Mouse (Mus musculus) heart, embryonic 16.5 days (tissue): Measurements from ENCODE around the gene Dab2. TPM values are rescaled to one million over a fixed set of nuclear protein-coding genes. Genes with fewer than 3 reads are reported as not detected.

ENCODE experiments used
- ATAC-seq: fragments of 200-750 bp; cut with Nextera tagmentation; replicated peaks from 2 replicates; pipeline ENCODE4 v1.8.0; 2017; ENCODE audit warnings: moderate number of reproducible peaks; ENCODE audit not compliant: insufficient read depth, low FRiP score; ENCODE audit errors: extremely low read depth
- H3K27ac ChIP-seq: fragments of 300-500 bp; sonication (generic); 2 replicates; pipeline ENCODE4 v1.5.1; 2014; ENCODE audit warnings: mild to moderate bottlenecking, low read length, control low read depth, moderate library complexity
- H3K27me3 ChIP-seq: fragments of 300-500 bp; sonication (generic); 2 replicates; pipeline ENCODE4 v1.6.1; 2014; ENCODE audit warnings: low read length, mixed read lengths; ENCODE audit not compliant: control insufficient read depth, insufficient read depth
- H3K36me3 ChIP-seq: fragments of 300-500 bp; sonication (generic); 2 replicates; pipeline ENCODE4 v1.6.1; 2014; ENCODE audit not compliant: control insufficient read depth, insufficient read depth
- H3K4me1 ChIP-seq: fragments of 300-500 bp; sonication (generic); 2 replicates; pipeline ENCODE4 v1.6.1; 2014; ENCODE audit warnings: low read length, mixed read lengths; ENCODE audit not compliant: control insufficient read depth, insufficient read depth
- H3K4me2 ChIP-seq: fragments of 300-500 bp; sonication (generic); 2 replicates; pipeline ENCODE4 v1.6.1; 2014; ENCODE audit warnings: low read depth, mild to moderate bottlenecking, control low read depth, low read length
- H3K4me3 ChIP-seq: fragments of 300-500 bp; sonication (generic); 2 replicates; pipeline ENCODE4 v1.5.1; 2014; ENCODE audit warnings: mild to moderate bottlenecking, control low read depth, low read length
- H3K9ac ChIP-seq: fragments of 300-500 bp; sonication (generic); 2 replicates; pipeline ENCODE4 v1.6.1; 2014; ENCODE audit warnings: low read length, control low read depth
- H3K9me3 ChIP-seq: fragments of 300-500 bp; sonication (generic); replicated peaks from 2 replicates; pipeline ENCODE4 v1.6.1; 2016; ENCODE audit warnings: low read length; ENCODE audit not compliant: control insufficient read depth
- WGBS: fragments of 180-500 bp; shearing (Covaris S2); extraction: QIAGEN DNeasy Blood & Tissue Kit; methylation state at CpG from one replicate; pipeline ENCODE4 v1.1.7; 2014; 5-methylcytosine and 5-hydroxymethylcytosine counted together
- polyA plus RNA-seq: library from polyadenylated mRNA; unstranded; fragments of >200 nt; fragmentation: Nextera tagmentation; extraction: Ambion mirVana; gene quantifications from 2 replicates; pipeline ENCODE4 v1.2.1, GENCODE M21; 2015

Gene Dab2
- polyA plus RNA-seq, 1 experiment from 2014 or later: 27.3 TPM

DNA sequence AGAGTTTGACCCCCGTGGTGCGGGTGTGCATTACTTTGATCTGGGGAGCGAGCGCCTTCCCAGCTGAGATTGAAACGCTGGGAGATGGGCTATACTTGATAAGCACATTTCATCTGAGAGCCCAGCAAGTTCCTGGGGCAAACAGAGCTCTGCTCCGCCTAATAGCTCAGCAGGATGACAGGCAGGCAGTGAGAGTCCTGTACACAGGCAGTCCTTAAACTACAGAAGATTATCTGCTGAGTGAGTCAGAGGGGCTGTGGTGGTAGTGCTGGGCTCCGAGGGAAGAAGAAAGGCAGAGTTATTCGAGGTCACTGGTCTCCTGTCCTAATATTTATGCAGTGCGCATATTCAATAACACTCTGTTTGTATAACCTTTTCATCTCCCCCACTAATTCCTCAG, 149.3 kb downstream of the Dab2 start:
- H3K4me2 ChIP-seq: no peak overlapping the region
- ATAC-seq: peak; percentile 45; the same call in 1 of the 2 replicates

DNA sequence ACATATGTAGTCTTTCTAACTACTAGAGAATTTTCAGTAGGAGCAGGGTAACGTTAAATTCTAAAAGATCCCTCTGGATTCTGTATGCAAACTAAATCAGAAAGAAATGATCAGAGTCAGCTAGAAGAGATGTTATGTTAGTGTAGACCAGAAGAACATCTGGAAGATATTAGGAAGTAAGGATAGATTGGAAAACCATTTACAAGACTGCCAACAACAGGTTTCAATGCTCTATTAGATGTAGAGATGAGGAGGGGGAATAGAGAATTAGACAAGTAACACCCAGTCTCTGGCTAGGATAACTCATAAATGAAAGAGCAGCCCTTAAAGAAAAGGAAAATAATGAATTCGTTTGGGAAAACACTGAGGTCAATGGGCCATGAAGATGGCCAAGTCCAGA, 154.9 kb downstream of the Dab2 start:
- no peak for ATAC-seq
- no peak overlapping the region for H3K4me3 ChIP-seq
- H3K27ac ChIP-seq: no peak overlapping the region
- no peaks in the 10 kb centered on the region for H3K9me3 ChIP-seq
- no peak overlapping the region for H3K4me2 ChIP-seq
- 70% methylated on average over 2 of the region's 2 CpGs for WGBS
- no peak overlapping the region for H3K9ac ChIP-seq
- H3K27me3 ChIP-seq: no peaks in the 10 kb centered on the region
- no peaks in the 10 kb centered on the region for H3K36me3 ChIP-seq
- no peaks in the 10 kb centered on the region for H3K4me1 ChIP-seq

More for the DNA sequence above, 149.3 kb downstream of the Dab2 start:
- Histone ChIP-seq H3K9ac (no peak overlapping the region), H3K9me3 (no peaks in the 10 kb centered on the region), H3K27ac (no peak overlapping the region), H3K27me3 (no peaks in the 10 kb centered on the region), H3K4me3 (no peak overlapping the region), H3K36me3 (no peaks in the 10 kb centered on the region), H3K4me1 (0 out of 2 replicates have a peak, but pooled peaks cover 2% of the 10 kb centered on the region)
- 20% methylated on average over 9 of the region's 9 CpGs for WGBS

DNA sequence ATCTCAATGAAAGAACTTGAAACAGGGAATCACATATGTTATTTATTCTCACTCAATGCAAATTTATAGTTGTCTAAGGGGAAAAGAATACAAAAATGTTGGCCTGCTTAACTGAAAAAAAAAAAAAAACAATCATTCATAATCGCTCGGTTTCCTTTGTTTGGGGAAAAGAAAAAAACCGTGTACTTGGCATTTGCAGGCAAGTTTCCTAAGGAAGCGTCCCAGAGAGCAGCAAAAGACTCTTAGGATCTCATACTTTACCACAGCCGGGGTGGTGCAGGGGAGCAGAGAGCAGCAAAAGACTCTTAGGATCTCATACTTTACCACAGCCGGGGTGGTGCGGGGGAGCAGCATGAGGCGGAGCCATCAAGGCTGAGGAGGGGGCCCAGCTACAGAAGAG, 161.8 kb downstream of the Dab2 start:
- Histone ChIP-seq H3K4me2 (no peak overlapping the region), H3K27ac (no peak overlapping the region), H3K27me3 (no peaks in the 10 kb centered on the region)

DNA sequence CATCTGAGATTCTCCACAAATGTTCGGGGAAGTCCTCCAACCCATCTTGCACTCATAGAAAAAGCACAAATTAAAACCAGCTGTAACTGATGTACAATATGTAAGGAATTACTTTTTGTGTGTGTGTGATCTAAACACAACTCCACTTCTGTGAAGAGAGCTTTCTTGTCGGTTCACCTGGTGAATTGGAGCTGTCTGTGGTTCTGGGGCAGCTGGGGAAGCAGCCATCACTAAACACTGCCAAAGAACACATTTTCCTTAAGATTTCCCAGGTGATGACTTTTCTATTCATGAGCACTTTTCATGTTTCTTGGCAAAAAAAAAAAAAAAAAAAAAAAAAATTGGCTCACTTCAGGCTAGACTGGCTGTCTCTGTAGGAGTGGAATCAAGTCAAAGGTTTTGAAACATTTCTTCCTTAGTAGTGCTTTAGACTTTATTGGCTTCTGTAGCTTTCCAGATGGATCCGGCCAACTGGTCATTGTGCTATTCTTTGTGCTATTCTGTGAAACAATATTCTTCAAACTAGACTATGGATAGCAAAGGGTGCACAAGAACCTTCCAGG, 163.9 kb downstream of the Dab2 start:
- 76% methylated on average over 3 of the region's 3 CpGs for WGBS
- no peak overlapping the region for H3K9ac ChIP-seq
- no peaks in the 10 kb centered on the region for H3K27me3 ChIP-seq
- H3K4me1 ChIP-seq: no peaks in the 10 kb centered on the region
- H3K4me3 ChIP-seq: no peak overlapping the region
- H3K36me3 ChIP-seq: no peaks in the 10 kb centered on the region
- no peak overlapping the region for H3K4me2 ChIP-seq
- H3K9me3 ChIP-seq: no peaks in the 10 kb centered on the region
- ATAC-seq: no peak
- no peak overlapping the region for H3K27ac ChIP-seq

More for the DNA sequence above, 161.8 kb downstream of the Dab2 start:
- no peak for ATAC-seq
- H3K4me1 ChIP-seq: no peaks in the 10 kb centered on the region
- no peaks in the 10 kb centered on the region for H3K9me3 ChIP-seq
- H3K9ac ChIP-seq: no peak overlapping the region
- H3K4me3 ChIP-seq: no peak overlapping the region
- 53% methylated on average over 8 of the region's 8 CpGs for WGBS
- H3K36me3 ChIP-seq: no peaks in the 10 kb centered on the region

DNA sequence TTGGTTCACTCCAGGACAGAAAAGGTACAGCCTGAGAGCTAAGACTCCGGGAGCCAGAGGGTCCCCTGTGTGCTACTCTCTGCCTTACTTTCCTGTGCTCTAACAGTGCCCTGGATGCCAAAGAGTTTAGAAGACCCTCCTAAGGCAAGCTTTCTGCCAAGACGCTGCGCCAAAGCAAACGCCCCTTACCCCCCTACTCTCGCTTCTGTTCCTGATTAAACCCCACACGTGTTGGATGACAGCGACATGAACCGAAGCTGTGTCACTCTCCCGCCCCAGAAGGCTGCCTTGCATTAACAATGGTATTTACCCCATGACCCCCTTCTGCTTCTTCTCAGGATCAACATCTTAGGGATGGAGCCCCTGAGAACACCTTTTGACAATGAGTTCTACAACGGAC, 167.4 kb downstream of the Dab2 start:
- no peaks in the 10 kb centered on the region for H3K36me3 ChIP-seq
- 62% methylated on average over 10 of the region's 10 CpGs for WGBS
- no peak overlapping the region for H3K4me3 ChIP-seq
- no peak overlapping the region for H3K9ac ChIP-seq
- H3K4me1 ChIP-seq: no peaks in the 10 kb centered on the region
- no peaks in the 10 kb centered on the region for H3K9me3 ChIP-seq
- no peak overlapping the region for H3K4me2 ChIP-seq
- no peaks in the 10 kb centered on the region for H3K27me3 ChIP-seq
- H3K27ac ChIP-seq: no peak overlapping the region
- no peak for ATAC-seq

DNA sequence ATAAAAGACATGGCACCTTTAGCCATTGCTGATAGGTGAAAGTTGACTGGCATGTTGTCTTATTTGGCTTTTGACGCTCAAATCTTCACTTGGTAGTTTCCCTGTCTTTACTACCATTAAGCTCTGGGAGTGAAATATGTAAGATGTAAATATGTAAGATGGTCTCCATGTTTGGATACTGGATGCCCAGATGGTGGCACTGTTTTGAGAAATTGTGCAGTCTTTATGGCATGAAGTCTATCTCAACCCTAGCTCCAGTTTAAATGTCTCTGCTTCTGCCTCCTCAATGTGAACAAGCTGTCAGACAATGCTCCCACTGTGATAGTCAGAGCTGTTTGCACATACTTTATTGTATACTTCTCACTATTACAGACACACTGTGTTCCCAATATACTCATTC, 169.3 kb downstream of the Dab2 start:
- no peaks in the 10 kb centered on the region for H3K27me3 ChIP-seq
- WGBS: 83% methylated on average over 1 of the region's 1 CpGs
- H3K4me3 ChIP-seq: no peak overlapping the region
- no peak overlapping the region for H3K9ac ChIP-seq
- no peaks in the 10 kb centered on the region for H3K9me3 ChIP-seq
- H3K4me2 ChIP-seq: no peak overlapping the region
- H3K27ac ChIP-seq: no peak overlapping the region
- no peak for ATAC-seq
- H3K36me3 ChIP-seq: no peaks in the 10 kb centered on the region
- no peaks in the 10 kb centered on the region for H3K4me1 ChIP-seq

DNA sequence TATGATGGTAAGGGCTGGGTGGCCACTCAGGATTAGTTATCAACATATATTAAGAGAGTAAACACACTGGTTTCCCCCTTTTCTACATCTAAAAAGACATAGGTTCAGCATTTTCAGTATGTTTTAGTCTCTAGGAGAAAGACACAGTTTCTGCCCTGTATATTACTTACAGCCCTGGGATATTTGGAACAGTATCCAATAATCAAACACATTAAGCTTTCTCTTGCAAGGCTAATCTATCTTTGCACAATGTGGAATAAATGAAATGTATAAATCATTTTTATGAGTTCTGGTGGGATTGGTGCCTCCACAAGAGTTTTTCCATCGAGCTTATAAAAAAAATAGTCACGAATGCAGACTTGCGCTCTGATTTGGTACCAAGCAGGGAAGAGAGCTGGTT, 169.8 kb downstream of the Dab2 start:
- Histone ChIP-seq H3K36me3 (no peaks in the 10 kb centered on the region), H3K9me3 (no peaks in the 10 kb centered on the region), H3K27me3 (no peaks in the 10 kb centered on the region), H3K27ac (no peak overlapping the region), H3K4me3 (no peak overlapping the region), H3K4me1 (no peaks in the 10 kb centered on the region), H3K9ac (no peak overlapping the region), H3K4me2 (no peak overlapping the region)
- 88% methylated on average over 3 of the region's 3 CpGs for WGBS
- no peak for ATAC-seq

DNA sequence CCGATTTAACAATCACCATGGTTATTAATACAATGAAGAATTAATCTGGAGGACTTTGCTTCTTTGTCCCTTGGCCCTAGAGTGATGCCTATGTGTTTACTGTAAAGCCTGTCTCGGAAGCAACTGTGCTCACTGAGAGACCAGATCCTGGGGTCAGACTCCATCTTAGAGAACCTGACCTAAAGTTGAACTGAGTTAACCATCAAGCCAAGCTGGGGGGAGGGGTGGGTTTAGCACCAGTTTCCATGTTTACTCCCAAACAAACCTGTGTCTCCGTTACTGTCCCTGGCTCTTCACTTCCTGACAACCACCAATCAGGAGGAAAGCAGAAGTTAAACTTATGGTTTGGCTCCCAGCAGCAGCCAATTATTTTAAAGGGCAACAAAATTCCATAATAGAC, 184.0 kb downstream of the Dab2 start:
- no peaks in the 10 kb centered on the region for H3K27me3 ChIP-seq
- WGBS: 71% methylated on average over 3 of the region's 3 CpGs
- no peaks in the 10 kb centered on the region for H3K36me3 ChIP-seq
- H3K4me1 ChIP-seq: no peaks in the 10 kb centered on the region
- H3K4me3 ChIP-seq: no peak overlapping the region
- no peak overlapping the region for H3K4me2 ChIP-seq
- H3K9ac ChIP-seq: no peak overlapping the region
- ATAC-seq: no peak
- peaks cover 4% of the 10 kb centered on the region for H3K9me3 ChIP-seq
- H3K27ac ChIP-seq: no peak overlapping the region
